Mouse (Mus musculus): ENCODE measurements at regions not wholly inside any gene's neighbourhood (a gene's known extent, or its start where the extent isn't known, plus 50 kb on each side); places are given as distances from the start of the nearest gene placed in this dataset.

DNA sequence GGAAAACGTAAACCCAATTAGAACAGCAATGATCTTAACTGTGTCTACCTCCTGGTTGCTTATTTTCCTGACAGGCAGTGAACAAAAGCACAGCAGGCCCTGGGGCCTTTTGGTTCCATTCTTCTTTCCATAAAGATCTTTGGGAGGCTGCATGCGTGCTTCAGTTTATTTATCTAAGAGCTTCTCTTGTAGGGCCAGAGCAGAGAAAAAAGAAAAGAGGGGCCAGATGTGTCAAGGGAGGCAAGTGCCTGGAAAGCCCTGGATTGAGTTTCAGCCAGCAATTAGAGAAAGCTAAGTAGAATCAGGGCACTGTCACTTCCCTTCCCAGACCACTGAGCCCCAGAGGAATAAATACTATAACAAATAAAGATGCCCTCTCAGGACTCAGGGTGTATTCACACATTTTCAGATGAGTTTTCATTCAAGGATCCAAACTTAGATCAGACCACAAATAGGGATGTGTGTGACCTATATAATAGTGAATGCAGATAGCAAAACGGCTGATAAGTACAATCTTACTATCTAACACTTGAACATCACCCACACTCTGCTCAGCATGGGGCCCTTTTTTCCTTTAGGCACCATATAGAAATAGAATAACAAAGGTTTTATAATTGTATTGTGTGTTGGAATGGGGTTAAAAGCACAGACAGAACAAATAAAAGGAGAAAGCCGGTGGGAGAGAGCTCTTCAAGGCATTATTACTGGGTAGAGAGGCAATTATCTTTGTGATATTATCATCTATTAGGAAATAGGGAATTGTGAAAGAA, 612.2 kb downstream of the Slc22a22 start:
- Histone ChIP-seq H3K4me1 (ENCODE audit: control insufficient read depth, insufficient read depth, low read length) (no peaks in the 10 kb centered on the region), H3K9me3 (ENCODE audit: control insufficient read depth, low read length) (no peaks in the 10 kb centered on the region), H3K27me3 (replicated peaks; ENCODE audit: control insufficient read depth, insufficient read depth, low read length) (no peaks in the 10 kb centered on the region), H3K36me3 (ENCODE audit: control insufficient read depth, insufficient read depth, low read length) (no peaks in the 10 kb centered on the region), H3K4me3 (ENCODE audit: low read length) (no peak overlapping the region), H3K4me2 (ENCODE audit: low read depth, low read length) (no peak overlapping the region), H3K27ac (ENCODE audit: low read length) (no peak overlapping the region), H3K9ac (ENCODE audit: low read depth, low read length) (no peak overlapping the region)
- 40% methylated on average over 4 of the region's 4 CpGs for WGBS
- ATAC-seq = no peak

DNA sequence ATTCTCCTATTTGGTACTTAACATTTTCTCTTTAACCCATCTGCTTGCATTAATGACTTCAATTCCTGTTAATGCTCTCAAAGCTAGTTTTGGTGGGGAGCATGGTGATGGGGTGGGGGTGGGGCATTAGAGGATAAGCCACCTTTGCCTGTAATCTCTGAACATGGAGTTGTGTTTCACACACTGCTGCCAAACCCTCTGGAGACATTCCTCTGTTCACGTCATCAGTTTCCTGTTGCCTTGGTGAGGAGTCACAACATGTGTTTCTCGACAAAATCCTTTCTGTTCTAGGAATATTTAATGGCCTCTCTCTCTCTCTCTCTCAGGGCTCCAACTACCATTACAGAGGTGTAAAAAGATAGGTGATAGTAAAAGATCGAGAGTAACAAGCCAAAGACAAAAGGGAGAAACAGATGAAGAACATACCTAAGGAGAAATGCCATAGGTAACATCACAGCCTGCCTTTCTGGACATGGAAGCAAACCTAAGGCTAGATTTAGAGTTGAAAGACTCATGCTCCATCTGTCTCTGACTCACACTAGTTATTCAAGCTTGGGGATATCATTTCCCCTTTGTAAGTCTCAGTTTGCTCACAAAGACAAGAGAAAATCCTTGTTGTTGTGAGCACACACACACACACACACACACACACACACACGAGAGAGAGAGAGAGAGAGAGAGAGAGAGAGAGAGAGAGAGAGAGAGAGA, 618.6 kb downstream of the Slc22a22 start:
- Histone ChIP-seq H3K4me1 (ENCODE audit: control insufficient read depth, insufficient read depth, low read length) (no peaks in the 10 kb centered on the region), H3K36me3 (ENCODE audit: control insufficient read depth, insufficient read depth, low read length) (no peaks in the 10 kb centered on the region), H3K27ac (ENCODE audit: low read length) (no peak overlapping the region), H3K4me2 (ENCODE audit: low read depth, low read length) (no peak overlapping the region), H3K9ac (ENCODE audit: low read depth, low read length) (no peak overlapping the region), H3K9me3 (ENCODE audit: control insufficient read depth, low read length) (no peaks in the 10 kb centered on the region), H3K27me3 (replicated peaks; ENCODE audit: control insufficient read depth, insufficient read depth, low read length) (no peaks in the 10 kb centered on the region), H3K4me3 (ENCODE audit: low read length) (no peak overlapping the region)
- WGBS = 56% methylated on average over 4 of the region's 4 CpGs
- ATAC-seq = no peak

DNA sequence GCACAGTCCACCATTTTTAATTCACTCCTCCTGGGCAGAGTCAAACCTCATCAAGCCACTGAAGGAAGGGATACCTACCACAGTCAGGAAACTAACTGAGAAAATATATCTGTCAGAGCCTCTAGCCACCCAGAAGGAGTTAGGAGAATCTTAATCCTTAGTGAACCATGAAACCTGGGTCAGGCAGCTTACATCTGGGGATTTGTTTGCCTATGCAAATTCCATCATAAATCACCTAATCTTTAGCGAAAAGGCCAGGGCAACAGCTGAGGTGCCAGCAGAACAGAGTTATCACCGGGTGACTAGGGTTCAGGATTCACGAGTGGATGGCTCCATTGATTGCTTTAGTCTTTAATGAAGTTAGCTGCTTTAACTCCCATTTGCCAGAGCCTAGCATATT, 619.3 kb downstream of the Slc22a22 start:
- WGBS = 12% methylated on average over 3 of the region's 3 CpGs

DNA sequence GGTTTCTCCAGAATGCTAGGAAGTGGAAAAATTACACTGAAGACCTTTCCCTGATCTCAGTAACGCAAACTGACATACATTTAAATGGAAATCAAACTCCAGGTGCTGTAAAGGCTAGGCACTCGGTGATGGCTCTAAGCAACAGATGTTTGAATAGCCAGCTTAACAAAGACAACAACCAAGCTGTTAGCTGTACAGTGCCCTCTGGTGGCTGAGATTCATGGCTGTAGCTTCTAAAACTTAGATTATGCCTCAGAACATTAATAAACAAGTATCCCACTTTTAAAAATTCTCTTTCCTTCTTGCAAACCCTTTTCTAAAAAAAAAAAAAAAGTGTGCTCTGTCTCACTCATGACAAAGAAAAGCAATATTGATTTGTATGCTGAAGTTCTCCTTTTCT, 621.4 kb downstream of the Slc22a22 start:
- 10% methylated on average over 2 of the region's 2 CpGs for WGBS

More for the DNA sequence above, 619.3 kb downstream of the Slc22a22 start:
- Histone ChIP-seq H3K27me3 (replicated peaks; ENCODE audit: control insufficient read depth, insufficient read depth, low read length) (no peaks in the 10 kb centered on the region), H3K36me3 (ENCODE audit: control insufficient read depth, insufficient read depth, low read length) (no peaks in the 10 kb centered on the region), H3K4me2 (ENCODE audit: low read depth, low read length) (no peak overlapping the region), H3K4me3 (ENCODE audit: low read length) (no peak overlapping the region), H3K9ac (ENCODE audit: low read depth, low read length) (no peak overlapping the region), H3K27ac (ENCODE audit: low read length) (no peak overlapping the region), H3K4me1 (ENCODE audit: control insufficient read depth, insufficient read depth, low read length) (no peaks in the 10 kb centered on the region), H3K9me3 (ENCODE audit: control insufficient read depth, low read length) (no peaks in the 10 kb centered on the region)
- ATAC-seq = no peak

DNA sequence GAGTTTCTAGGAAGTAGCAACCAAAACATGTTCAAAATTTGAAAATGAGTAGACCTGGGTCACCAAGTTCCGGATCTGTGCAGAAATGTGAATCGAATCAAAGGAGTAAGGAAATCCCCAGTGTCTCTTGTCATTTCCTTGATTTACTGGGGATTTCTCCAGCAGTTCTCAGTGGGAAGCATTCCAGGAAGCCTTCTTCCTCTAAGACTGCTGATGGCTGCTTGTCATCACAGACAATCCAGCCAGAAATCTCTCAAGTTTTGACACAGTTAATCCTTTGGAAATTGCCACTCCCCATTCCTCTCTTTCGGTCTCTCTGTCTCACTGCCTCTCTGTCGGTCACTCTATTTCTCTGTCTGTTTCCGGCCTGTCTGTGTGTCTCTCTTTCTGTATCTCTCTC, 624.3 kb downstream of the Slc22a22 start:
- H3K36me3 ChIP-seq (ENCODE audit: control insufficient read depth, insufficient read depth, low read length) = no peaks in the 10 kb centered on the region
- H3K27ac ChIP-seq (ENCODE audit: low read length) = no peak overlapping the region
- no peak overlapping the region for H3K9ac ChIP-seq (ENCODE audit: low read depth, low read length)
- WGBS = 68% methylated on average over 5 of the region's 5 CpGs
- no peaks in the 10 kb centered on the region for H3K4me1 ChIP-seq (ENCODE audit: control insufficient read depth, insufficient read depth, low read length)
- no peak overlapping the region for H3K4me3 ChIP-seq (ENCODE audit: low read length)
- no peaks in the 10 kb centered on the region for H3K27me3 ChIP-seq (replicated peaks; ENCODE audit: control insufficient read depth, insufficient read depth, low read length)
- no peak overlapping the region for H3K4me2 ChIP-seq (ENCODE audit: low read depth, low read length)
- no peak for ATAC-seq
- no peaks in the 10 kb centered on the region for H3K9me3 ChIP-seq (ENCODE audit: control insufficient read depth, low read length)

More for the DNA sequence above, 621.4 kb downstream of the Slc22a22 start:
- Histone ChIP-seq H3K4me3 (ENCODE audit: low read length) (no peak overlapping the region), H3K4me2 (ENCODE audit: low read depth, low read length) (no peak overlapping the region), H3K9me3 (ENCODE audit: control insufficient read depth, low read length) (no peaks in the 10 kb centered on the region), H3K9ac (ENCODE audit: low read depth, low read length) (no peak overlapping the region), H3K4me1 (ENCODE audit: control insufficient read depth, insufficient read depth, low read length) (no peaks in the 10 kb centered on the region), H3K36me3 (ENCODE audit: control insufficient read depth, insufficient read depth, low read length) (no peaks in the 10 kb centered on the region), H3K27me3 (replicated peaks; ENCODE audit: control insufficient read depth, insufficient read depth, low read length) (no peaks in the 10 kb centered on the region), H3K27ac (ENCODE audit: low read length) (no peak overlapping the region)
- ATAC-seq = no peak

DNA sequence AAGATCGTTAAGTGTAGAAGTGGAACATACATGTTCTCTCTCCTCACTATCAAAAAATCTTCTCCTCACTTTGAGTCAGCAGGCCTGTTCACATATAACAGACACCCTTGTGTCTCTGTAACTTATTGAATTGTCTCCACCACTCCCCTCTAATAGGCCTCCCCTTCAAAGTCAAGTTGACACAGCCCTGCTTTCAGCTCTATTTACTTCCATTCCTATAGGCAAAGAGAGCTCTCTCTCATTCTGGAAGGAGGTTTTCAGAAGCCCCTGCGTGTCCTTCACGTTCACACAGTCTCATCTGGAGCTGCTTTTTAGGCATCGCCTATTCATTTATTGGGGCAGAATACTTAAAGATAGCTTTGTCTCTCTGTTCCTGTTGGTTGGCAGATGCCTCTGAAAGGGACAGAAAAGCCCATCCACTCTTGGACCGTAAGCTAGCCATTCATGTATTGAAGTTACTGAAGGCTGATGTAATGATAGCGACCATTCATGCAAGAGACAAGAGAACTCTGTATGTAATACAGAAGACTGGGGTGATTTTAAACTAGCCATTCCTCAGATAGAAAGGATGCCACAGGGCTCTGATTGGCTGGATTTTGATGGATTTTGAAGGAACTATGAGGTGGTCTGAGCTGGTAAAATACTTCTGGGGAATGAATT, 629.8 kb downstream of the Slc22a22 start:
- no peak overlapping the region for H3K9ac ChIP-seq (ENCODE audit: low read depth, low read length)
- no peaks in the 10 kb centered on the region for H3K9me3 ChIP-seq (ENCODE audit: control insufficient read depth, low read length)
- 84% methylated on average over 6 of the region's 6 CpGs for WGBS
- no peak overlapping the region for H3K4me3 ChIP-seq (ENCODE audit: low read length)
- no peak for ATAC-seq
- no peak overlapping the region for H3K27ac ChIP-seq (ENCODE audit: low read length)
- H3K4me1 ChIP-seq (ENCODE audit: control insufficient read depth, insufficient read depth, low read length) = no peaks in the 10 kb centered on the region
- no peaks in the 10 kb centered on the region for H3K36me3 ChIP-seq (ENCODE audit: control insufficient read depth, insufficient read depth, low read length)
- no peak overlapping the region for H3K4me2 ChIP-seq (ENCODE audit: low read depth, low read length)
- no peaks in the 10 kb centered on the region for H3K27me3 ChIP-seq (replicated peaks; ENCODE audit: control insufficient read depth, insufficient read depth, low read length)

DNA sequence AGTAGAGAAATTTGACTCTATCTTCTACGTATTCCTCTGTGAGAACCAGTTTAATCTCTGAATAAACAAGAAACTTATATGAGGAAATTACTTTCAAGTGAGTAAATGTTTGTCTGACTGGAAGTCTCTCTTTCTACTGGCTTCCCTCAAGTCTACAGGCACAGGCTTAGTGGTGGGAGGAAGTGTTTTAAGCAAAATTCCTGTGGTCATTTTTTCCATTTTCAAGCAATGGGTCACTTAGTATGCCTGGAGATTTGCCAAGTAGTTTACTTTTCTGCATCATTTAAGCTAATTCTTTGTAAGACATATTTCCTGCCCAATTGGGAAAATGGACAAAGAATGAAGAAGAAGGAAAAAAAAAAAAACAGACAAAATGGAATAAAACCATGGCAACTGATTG, 632.9 kb downstream of the Slc22a22 start:
- Histone ChIP-seq H3K36me3 (ENCODE audit: control insufficient read depth, insufficient read depth, low read length) (no peaks in the 10 kb centered on the region), H3K4me2 (ENCODE audit: low read depth, low read length) (no peak overlapping the region), H3K4me3 (ENCODE audit: low read length) (no peak overlapping the region), H3K9ac (ENCODE audit: low read depth, low read length) (no peak overlapping the region), H3K27ac (ENCODE audit: low read length) (no peak overlapping the region), H3K4me1 (ENCODE audit: control insufficient read depth, insufficient read depth, low read length) (no peaks in the 10 kb centered on the region), H3K9me3 (ENCODE audit: control insufficient read depth, low read length) (no peaks in the 10 kb centered on the region), H3K27me3 (replicated peaks; ENCODE audit: control insufficient read depth, insufficient read depth, low read length) (no peaks in the 10 kb centered on the region)
- no peak for ATAC-seq
- 29% methylated on average over 1 of the region's 1 CpGs for WGBS

DNA sequence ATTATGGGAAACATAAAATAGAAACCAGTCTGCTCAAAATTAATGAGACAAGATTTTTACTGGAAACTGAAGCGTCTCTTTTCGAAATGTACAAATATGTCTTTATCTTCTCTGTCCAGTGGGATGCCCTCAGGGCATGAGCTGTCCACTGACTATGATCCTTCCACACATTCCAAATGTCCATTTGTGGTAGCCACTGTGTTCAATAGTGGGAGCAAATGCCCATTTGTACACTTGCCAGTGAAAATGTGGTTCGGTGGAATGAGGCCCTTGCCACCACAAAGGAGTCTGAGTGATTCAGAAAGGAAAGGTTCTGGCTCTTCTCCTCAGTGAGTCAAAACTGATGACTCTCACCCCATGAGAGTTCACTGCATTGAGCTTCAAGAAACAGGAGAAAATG, 635.9 kb downstream of the Slc22a22 start:
- no peaks in the 10 kb centered on the region for H3K4me1 ChIP-seq (ENCODE audit: control insufficient read depth, insufficient read depth, low read length)
- H3K9ac ChIP-seq (ENCODE audit: low read depth, low read length) = no peak overlapping the region
- H3K27ac ChIP-seq (ENCODE audit: low read length) = no peak overlapping the region
- no peak overlapping the region for H3K4me3 ChIP-seq (ENCODE audit: low read length)
- ATAC-seq = no peak
- H3K27me3 ChIP-seq (replicated peaks; ENCODE audit: control insufficient read depth, insufficient read depth, low read length) = no peaks in the 10 kb centered on the region
- no peak overlapping the region for H3K4me2 ChIP-seq (ENCODE audit: low read depth, low read length)
- 95% methylated on average over 3 of the region's 3 CpGs for WGBS
- no peaks in the 10 kb centered on the region for H3K36me3 ChIP-seq (ENCODE audit: control insufficient read depth, insufficient read depth, low read length)
- H3K9me3 ChIP-seq (ENCODE audit: control insufficient read depth, low read length) = no peaks in the 10 kb centered on the region

DNA sequence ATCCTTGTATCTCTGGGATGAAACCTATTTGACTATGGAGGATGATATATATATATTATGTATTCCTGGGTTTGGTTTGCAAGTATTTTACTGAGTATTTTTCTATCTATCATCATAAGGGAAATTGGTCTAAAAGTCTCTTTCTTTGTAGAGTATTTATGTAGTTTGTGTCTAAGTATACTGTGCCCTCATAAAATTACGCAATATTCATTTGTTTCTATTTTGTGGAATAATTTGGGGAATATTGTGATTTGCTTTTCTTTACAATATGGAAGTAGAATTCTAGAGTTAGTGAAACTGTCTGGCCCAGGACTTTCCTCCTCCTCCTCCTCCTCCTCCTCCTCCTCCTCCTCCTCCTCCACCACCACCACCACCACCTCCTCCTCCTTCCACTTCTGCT, 640.1 kb downstream of the Slc22a22 start:
- H3K27ac ChIP-seq (ENCODE audit: low read length) = no peak overlapping the region
- ATAC-seq = no peak
- no peak overlapping the region for H3K4me3 ChIP-seq (ENCODE audit: low read length)
- H3K36me3 ChIP-seq (ENCODE audit: control insufficient read depth, insufficient read depth, low read length) = no peaks in the 10 kb centered on the region
- no peaks in the 10 kb centered on the region for H3K27me3 ChIP-seq (replicated peaks; ENCODE audit: control insufficient read depth, insufficient read depth, low read length)
- no peak overlapping the region for H3K9ac ChIP-seq (ENCODE audit: low read depth, low read length)
- no peaks in the 10 kb centered on the region for H3K4me1 ChIP-seq (ENCODE audit: control insufficient read depth, insufficient read depth, low read length)
- no peak overlapping the region for H3K4me2 ChIP-seq (ENCODE audit: low read depth, low read length)
- no peaks in the 10 kb centered on the region for H3K9me3 ChIP-seq (ENCODE audit: control insufficient read depth, low read length)
- 96% methylated on average over 1 of the region's 1 CpGs for WGBS

All from intestine, embryonic 16.5 days (tissue).